Mouse (Mus musculus) brain, embryonic 14.5 days (tissue): Measurements from ENCODE around the gene Art3.

ENCODE experiments used
- CTCF ChIP-seq: fragments of 200-500 bp; IDR thresholded peaks from 2 replicates; pipeline ENCODE4 v1.5.1; 2012; ENCODE audit warnings: inconsistent platforms, mild to moderate bottlenecking, moderate library complexity, borderline replicate concordance; ENCODE audit not compliant: insufficient read depth, insufficient read length; ENCODE audit errors: extremely low read depth
- POLR2A ChIP-seq: fragments of 200-500 bp; IDR thresholded peaks from 2 replicates; pipeline ENCODE4 v1.6.1; 2012; ENCODE audit warnings: mild to moderate bottlenecking, inconsistent platforms, borderline replicate concordance; ENCODE audit not compliant: poor library complexity, insufficient read depth, insufficient read length, severe bottlenecking; ENCODE audit errors: extremely low read depth

DNA sequence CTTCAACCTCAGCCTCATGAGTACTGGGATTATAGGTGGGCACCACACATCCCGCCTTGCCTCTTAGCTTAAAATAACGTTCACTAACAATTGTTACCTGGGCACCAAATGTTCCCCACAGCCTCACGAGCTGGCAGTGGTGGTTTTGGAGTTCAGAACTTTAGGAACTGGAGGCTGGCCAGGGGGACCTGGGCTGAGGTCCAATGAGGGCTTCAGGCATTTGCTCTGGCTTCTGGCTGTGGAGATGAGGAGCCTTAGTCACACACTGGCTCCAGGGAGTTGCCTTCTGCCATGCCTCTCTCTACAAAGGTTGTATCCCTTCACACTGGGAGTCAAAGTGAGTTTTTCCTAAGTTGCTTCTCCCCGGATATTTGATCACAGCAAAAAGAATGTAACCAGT, 49.1 kb upstream of the Art3 start:
- TF ChIP-seq POLR2A (no peak), CTCF (no peak)
